Mouse (Mus musculus): ENCODE measurements around the gene Ilkap.

- TF ChIP-seq POLR2A (IDR thresholded peaks at IDR 0.05; ENCODE audit: control insufficient read depth in 1 of 2, insufficient read depth in 1 of 2, low read depth in 1 of 2, low read length in 2 of 2, poor library complexity in 1 of 2) (no peak), CTCF (IDR thresholded peaks at IDR 0.05 in 2 of 3, conservative IDR thresholded peaks at IDR 0.05 in 1 of 3; ENCODE audit: control insufficient read depth in 1 of 3, insufficient read depth in 1 of 3, low read depth in 2 of 3, low read length in 3 of 3, poor library complexity in 1 of 3, severe bottlenecking in 1 of 3) (no peak), EP300 (IDR thresholded peaks at IDR 0.05; ENCODE audit: low read depth in 1 of 2, low read length in 2 of 2) (no peak), ZNF384 (IDR thresholded peaks at IDR 0.05; ENCODE audit: low read depth, low read length) (no peak), MAFK (IDR thresholded peaks at IDR 0.05; ENCODE audit: borderline replicate concordance, low read depth, low read length) (no peak), MEF2A (IDR thresholded peaks at IDR 0.05; ENCODE audit: extremely low read depth, insufficient replicate concordance, low read depth, low read length, poor library complexity, severe bottlenecking) (no peak), SMC3 (IDR thresholded peaks at IDR 0.05; ENCODE audit: low read depth, low read length) (no peak), RCOR1 (IDR thresholded peaks at IDR 0.05; ENCODE audit: low read depth, low read length) (no peak), MYC (IDR thresholded peaks at IDR 0.05; ENCODE audit: low read depth, low read length) (no peak), JUND (IDR thresholded peaks at IDR 0.05; ENCODE audit: low read depth, low read length) (no peak), ELF1 (IDR thresholded peaks at IDR 0.05; ENCODE audit: low read depth, low read length) (no peak), GATA1 (IDR thresholded peaks at IDR 0.05; ENCODE audit: low read depth, low read length) (no peak), BHLHE40 (IDR thresholded peaks at IDR 0.05; ENCODE audit: borderline replicate concordance, low read depth, low read length) (no peak)
Observed at GRCm38 (mm10) chr1:91405406-91406169, 7.0 kb upstream of the Ilkap start.
